Mouse (Mus musculus) neural tube, embryonic 10.5 days (tissue): ENCODE data around the gene Csrnp1.

ENCODE experiments used
- DNase-seq: peaks from one replicate; pipeline ENCODE4 v3.0.0-alpha.2; 2017; ENCODE audit warnings: low spot score; ENCODE audit errors: extremely low spot score

Csrnp1 gene

GRCm38 (mm10) chr9:120002893-120003292 is 18.4 kb upstream of the Csrnp1 start:
- DNase-seq: no peak

GRCm38 (mm10) chr9:120001945-120002725 is 17.7 kb upstream of the Csrnp1 start:
- DNase-seq: peak; percentile 78

- no peak for DNase-seq
These were observed 16.3 kb upstream of the Csrnp1 start for GRCm38 (mm10) chr9:120000761-120001160.

GRCm38 (mm10) chr9:119999636-120000035 is 15.2 kb upstream of the Csrnp1 start:
- DNase-seq: no peak

- no peak for DNase-seq
These were observed 14.3 kb upstream of the Csrnp1 start for GRCm38 (mm10) chr9:119998776-119999175.

GRCm38 (mm10) chr9:119996080-119996479 is 11.6 kb upstream of the Csrnp1 start:
- DNase-seq: no peak

DNA sequence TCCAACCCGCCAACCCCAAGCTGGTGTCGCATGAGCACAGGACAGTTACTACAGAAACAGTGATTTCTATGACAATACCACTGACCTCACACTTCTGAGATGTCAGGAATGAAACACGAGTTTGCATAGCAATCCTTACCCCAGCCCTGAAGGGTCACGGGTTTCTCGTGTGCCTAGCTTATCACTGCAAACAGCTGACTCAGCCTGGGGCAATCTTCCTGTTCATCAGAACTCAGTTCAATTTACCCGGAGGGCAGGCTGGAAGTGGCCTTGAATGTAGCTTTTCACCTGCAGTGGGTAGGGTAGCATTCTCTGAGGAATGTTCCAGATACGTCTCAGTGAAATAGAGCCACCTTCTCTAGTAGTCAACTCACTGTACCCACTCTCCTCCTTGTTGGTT is 9.7 kb upstream of the Csrnp1 start:
- no peak for DNase-seq

GRCm38 (mm10) chr9:119993092-119993844 is 8.8 kb upstream of the Csrnp1 start:
- no peak for DNase-seq

GRCm38 (mm10) chr9:119991310-119991709 is 6.9 kb upstream of the Csrnp1 start:
- no peak for DNase-seq

- DNase-seq: no peak
These were observed 3.8 kb upstream of the Csrnp1 start for GRCm38 (mm10) chr9:119988304-119988703.

- no peak for DNase-seq
These were observed 1.6 kb upstream of the Csrnp1 start for GRCm38 (mm10) chr9:119985881-119986574.

- peak; percentile 79 for DNase-seq
These were observed 598 bp downstream of the Csrnp1 start for GRCm38 (mm10) chr9:119983585-119984535.

DNA sequence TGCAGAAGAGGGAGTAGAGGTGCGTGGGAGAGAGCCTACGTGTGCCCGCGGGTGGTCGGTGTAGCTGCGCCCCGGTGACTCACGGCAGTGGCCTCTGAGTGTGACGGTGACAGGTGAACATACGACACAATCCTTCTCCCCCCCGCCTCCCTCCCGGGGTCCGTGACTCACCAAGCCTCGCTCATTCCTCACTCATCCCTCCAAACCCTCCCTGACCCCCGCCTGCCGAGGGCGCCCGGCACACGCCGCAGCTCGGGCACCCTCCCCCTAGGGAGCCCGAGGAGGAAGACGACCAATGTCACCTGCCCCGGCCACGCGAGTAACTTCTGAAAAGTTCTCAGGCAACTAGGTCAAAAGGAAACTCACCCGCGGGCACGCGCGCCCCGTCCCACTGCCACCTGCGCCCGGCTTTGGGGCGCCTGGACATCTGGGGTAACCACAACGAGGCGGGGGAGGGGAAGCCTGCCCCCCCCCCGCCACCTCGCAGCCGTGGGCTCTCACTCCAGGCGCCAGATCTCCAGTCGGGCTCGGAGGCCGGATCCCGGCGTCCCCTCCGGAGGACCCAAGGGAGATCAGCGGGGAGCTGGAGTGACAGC is 1.4 kb downstream of the Csrnp1 start:
- DNase-seq: no peak

DNA sequence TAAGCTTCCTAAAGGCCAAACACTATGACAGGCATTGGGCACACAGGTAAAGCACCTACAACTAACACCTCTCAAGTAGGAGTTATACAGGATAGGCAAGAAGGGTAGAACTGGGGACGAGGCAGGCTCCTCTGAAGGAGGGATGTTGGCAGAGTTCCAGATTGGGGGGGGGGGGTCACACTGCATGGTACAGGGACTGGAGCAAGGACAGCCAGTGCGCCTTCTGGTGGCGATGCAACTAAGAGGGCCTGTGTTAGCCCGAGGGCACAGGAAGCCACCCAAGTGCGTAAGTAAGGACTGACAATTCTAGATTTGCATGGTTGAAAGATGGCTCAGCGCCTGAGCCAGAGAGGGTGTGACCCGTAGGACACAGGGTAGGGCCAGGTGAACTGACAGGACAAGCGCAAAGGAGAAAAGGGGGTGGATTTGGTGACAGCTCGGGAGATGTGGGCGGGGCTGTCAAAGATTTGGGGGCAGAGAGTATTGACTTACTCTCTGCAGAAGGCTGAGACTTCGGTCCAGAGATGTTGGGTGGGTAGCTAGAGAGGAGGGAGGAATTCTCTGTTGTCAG is 2.1 kb downstream of the Csrnp1 start:
- peak; percentile 55 for DNase-seq

DNA sequence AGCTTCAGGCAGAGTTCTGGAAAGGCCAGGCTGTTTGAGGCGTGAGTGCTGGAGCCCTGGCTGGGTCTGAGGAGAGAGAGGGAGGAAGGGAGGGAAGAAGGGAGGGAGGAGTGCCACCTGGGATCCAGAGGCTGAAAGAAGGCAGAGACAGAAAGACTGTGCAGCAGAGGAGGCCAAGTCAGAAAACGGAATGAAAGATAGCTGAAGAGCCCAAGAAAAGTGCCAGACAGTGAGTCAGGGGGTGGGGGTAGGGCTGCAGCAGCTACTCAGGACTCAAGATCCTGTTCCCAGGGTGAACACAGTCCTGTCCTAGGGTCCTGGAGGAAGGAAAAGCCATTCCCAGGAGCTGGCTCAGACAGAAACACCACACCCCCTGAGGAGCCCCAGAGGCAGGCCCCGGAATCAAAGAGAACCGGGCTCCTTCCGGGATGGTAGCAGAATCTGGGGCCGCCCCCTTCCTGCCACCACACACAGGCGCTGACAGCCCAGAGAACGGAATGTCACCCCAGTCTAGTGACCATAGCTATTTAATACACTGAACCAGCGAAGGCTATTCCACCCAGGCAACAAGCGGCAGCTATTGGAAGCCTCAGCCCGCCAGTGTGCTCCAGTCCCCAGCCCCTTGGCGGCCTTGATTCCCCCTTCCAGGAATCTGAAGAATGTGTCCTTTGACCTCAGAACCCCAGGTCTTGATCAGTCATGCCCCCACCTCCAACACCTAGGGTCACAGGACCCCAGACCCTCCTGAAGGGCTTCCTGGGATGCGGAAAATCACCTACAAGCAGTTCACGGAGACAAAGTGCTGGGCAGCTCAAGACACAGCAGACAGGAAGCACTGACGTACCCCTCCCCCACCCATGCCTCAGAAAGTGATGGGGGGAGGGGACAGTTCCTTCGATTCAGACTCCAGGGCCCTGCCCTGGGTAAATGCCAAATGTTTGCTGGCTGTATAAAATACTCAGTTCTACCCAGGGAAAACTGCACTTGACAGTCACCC is 3.0 kb downstream of the Csrnp1 start:
- peak; percentile 74 for DNase-seq

DNA sequence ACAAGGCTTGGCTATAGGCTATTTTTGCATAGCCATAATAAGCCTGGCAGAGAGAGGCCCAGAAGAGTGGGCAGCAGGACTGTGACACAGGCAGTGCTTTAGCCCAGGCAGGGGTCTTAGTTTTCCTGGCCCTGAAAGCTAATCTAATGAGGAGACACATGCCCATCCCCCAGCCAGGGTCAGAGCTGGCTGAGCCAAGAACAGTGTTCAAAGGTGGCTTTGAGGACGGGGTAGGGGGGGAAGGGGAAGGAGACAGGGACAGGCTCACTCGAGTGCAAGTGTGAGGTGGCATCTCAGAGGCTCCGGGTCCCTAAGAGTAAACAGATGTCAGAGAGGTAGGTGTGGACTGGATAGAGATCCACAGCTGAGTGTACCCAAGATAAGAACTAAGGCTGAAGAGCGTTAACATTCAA is 3.7 kb downstream of the Csrnp1 start:
- peak; percentile 40 for DNase-seq

DNA sequence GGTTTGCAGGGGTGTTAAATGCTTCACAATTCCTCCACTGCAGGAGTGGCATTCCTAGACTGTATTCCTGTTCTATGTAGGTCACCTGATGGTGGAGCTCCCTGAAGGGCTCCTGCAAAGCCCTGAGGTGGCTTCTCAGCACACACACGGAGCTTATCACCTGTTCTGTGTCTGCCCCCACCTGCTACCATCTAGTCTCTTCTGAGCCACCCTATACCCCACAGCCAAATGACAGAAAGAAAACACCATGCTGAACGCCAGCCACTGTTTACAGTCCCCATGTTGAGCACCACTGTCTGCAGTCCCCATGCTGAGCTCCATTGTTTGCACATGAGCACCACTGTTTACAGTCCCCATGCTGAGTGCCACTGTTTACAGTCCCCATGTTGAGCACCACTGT is 4.7 kb downstream of the Csrnp1 start:
- DNase-seq: no peak

- no peak for DNase-seq
These were observed 5.5 kb downstream of the Csrnp1 start for GRCm38 (mm10) chr9:119978811-119979441.
